Mouse (Mus musculus): ENCODE results near the gene Car15.

Car15 gene

GRCm38 (mm10) chr16:17802839-17803674 is 35.1 kb downstream of the Car15 start:
- no peak for DNase-seq (ENCODE audit: extremely low read depth, low read depth, low spot score)

GRCm38 (mm10) chr16:17802456-17802838 is 35.7 kb downstream of the Car15 start:
- no peak for DNase-seq (ENCODE audit: extremely low read depth, low read depth, low spot score)

GRCm38 (mm10) chr16:17801777-17802455 is 36.2 kb downstream of the Car15 start:
- no peak for DNase-seq (ENCODE audit: extremely low read depth, low read depth, low spot score)

- no peak for DNase-seq (ENCODE audit: extremely low read depth, low read depth, low spot score)
These were observed 38.6 kb downstream of the Car15 start for GRCm38 (mm10) chr16:17799584-17799983.

GRCm38 (mm10) chr16:17798321-17799180 is 39.6 kb downstream of the Car15 start:
- no peak for DNase-seq (ENCODE audit: extremely low read depth, low read depth, low spot score)

GRCm38 (mm10) chr16:17797812-17798311 is 40.3 kb downstream of the Car15 start:
- DNase-seq (ENCODE audit: extremely low read depth, low read depth, low spot score): no peak

- DNase-seq (ENCODE audit: extremely low read depth, low read depth, low spot score): no peak
These were observed 41.0 kb downstream of the Car15 start, which contains the start of gene Scarf2 for GRCm38 (mm10) chr16:17796971-17797811. Gene Scarf2, plus strand, starts transcription at chr16:17797282.

GRCm38 (mm10) chr16:17796519-17796918 is 41.6 kb downstream of the Car15 start:
- DNase-seq (ENCODE audit: extremely low read depth, low read depth, low spot score): no peak

GRCm38 (mm10) chr16:17795643-17796042 is 42.5 kb downstream of the Car15 start:
- DNase-seq (ENCODE audit: extremely low read depth, low read depth, low spot score): no peak

GRCm38 (mm10) chr16:17794047-17794446 is 44.1 kb downstream of the Car15 start:
- no peak for DNase-seq (ENCODE audit: extremely low read depth, low read depth, low spot score)

- no peak for DNase-seq (ENCODE audit: extremely low read depth, low read depth, low spot score)
These were observed 45.4 kb downstream of the Car15 start for GRCm38 (mm10) chr16:17792728-17793127.

- no peak for DNase-seq (ENCODE audit: extremely low read depth, low read depth, low spot score)
These were observed 52.8 kb downstream of the Car15 start for GRCm38 (mm10) chr16:17785337-17785736.
